Mouse (Mus musculus) kidney, postnatal 14 days (tissue): Measurements from ENCODE around the gene Lrguk.

Experiments
- DNase-seq: peaks from one replicate; pipeline ENCODE4 v3.0.0; 2022; ENCODE audit warnings: mixed read lengths

Lrguk gene

GRCm38 (mm10) chr6:34067271-34067670, 38.0 kb downstream of the Lrguk start:
- no peak for DNase-seq

GRCm38 (mm10) chr6:34071936-34072335, 42.7 kb downstream of the Lrguk start:
- no peak for DNase-seq

GRCm38 (mm10) chr6:34073931-34074442, 44.7 kb downstream of the Lrguk start:
- DNase-seq, result no peak

GRCm38 (mm10) chr6:34075520-34075919, 46.3 kb downstream of the Lrguk start:
- no peak for DNase-seq

- no peak for DNase-seq
Measured at GRCm38 (mm10) chr6:34083471-34083870, 54.2 kb downstream of the Lrguk start.

- DNase-seq, result no peak
Measured at GRCm38 (mm10) chr6:34087701-34088100, 58.5 kb downstream of the Lrguk start.

- no peak for DNase-seq
Measured at GRCm38 (mm10) chr6:34088986-34089385, 59.7 kb downstream of the Lrguk start.

- DNase-seq, result no peak
Measured at GRCm38 (mm10) chr6:34091537-34091936, 62.3 kb downstream of the Lrguk start.

- DNase-seq, result no peak
Measured at GRCm38 (mm10) chr6:34096274-34096673, 67.0 kb downstream of the Lrguk start.

GRCm38 (mm10) chr6:34096905-34097304, 67.7 kb downstream of the Lrguk start:
- DNase-seq, result no peak

- no peak for DNase-seq
Measured at GRCm38 (mm10) chr6:34099725-34100124, 70.5 kb downstream of the Lrguk start.

GRCm38 (mm10) chr6:34101531-34102396, 72.5 kb downstream of the Lrguk start:
- no peak for DNase-seq

- DNase-seq, result no peak
Measured at GRCm38 (mm10) chr6:34103251-34103920, 74.1 kb downstream of the Lrguk start.

GRCm38 (mm10) chr6:34110571-34110970, 81.3 kb downstream of the Lrguk start:
- DNase-seq, result peak; percentile 40

GRCm38 (mm10) chr6:34111406-34111805, 82.2 kb downstream of the Lrguk start:
- no peak for DNase-seq

- DNase-seq, result no peak
Measured at GRCm38 (mm10) chr6:34116838-34117478, 87.7 kb downstream of the Lrguk start.

GRCm38 (mm10) chr6:34124401-34124800, 95.2 kb downstream of the Lrguk start:
- DNase-seq, result no peak

- DNase-seq, result no peak
Measured at GRCm38 (mm10) chr6:34129261-34129660, 100.0 kb downstream of the Lrguk start.

GRCm38 (mm10) chr6:34132391-34132790, 103.1 kb downstream of the Lrguk start:
- no peak for DNase-seq

- DNase-seq, result no peak
Measured at GRCm38 (mm10) chr6:34138366-34138765, 109.1 kb downstream of the Lrguk start.

GRCm38 (mm10) chr6:34142931-34143330, 113.7 kb downstream of the Lrguk start:
- DNase-seq, result no peak

GRCm38 (mm10) chr6:34146042-34146441, 116.8 kb downstream of the Lrguk start:
- DNase-seq, result peak; percentile 25

GRCm38 (mm10) chr6:34148021-34148420, 118.8 kb downstream of the Lrguk start:
- no peak for DNase-seq
